Mouse (Mus musculus): ENCODE data around the gene Olfr522. TPM values are rescaled to one million over a fixed set of nuclear protein-coding genes. Genes with fewer than 3 reads are reported as not detected.

The Olfr522 gene
- total and polyA plus RNA-seq, 3 experiments = not detected

- Histone ChIP-seq H3K4me3 (replicated peaks in 1 of 3; ENCODE audit: low read depth in 2 of 3, low read length in 2 of 3, poor library complexity in 1 of 3) (no peak overlapping the region), H3K4me2 (ENCODE audit: insufficient read depth, low read depth, poor library complexity, severe bottlenecking) (no peak overlapping the region), H3K79me2 (replicated peaks; ENCODE audit: control insufficient read depth, extremely low read depth, insufficient read depth, poor library complexity, severe bottlenecking) (no peaks in the 10 kb centered on the region), H3K27me3 (replicated peaks) (peaks cover 83% of the 10 kb centered on the region), H3K9me3 (replicated peaks; ENCODE audit: low read length) (no peaks in the 10 kb centered on the region), H3K9ac (ENCODE audit: insufficient read depth, low read depth) (no peak overlapping the region), H3K4me1 (ENCODE audit: control insufficient read depth in 1 of 2, insufficient read depth in 2 of 2) (no peaks in the 10 kb centered on the region), H3K27ac (ENCODE audit: insufficient read depth, low read depth) (no peak overlapping the region), H3K36me3 (replicated peaks in 1 of 2; ENCODE audit: control insufficient read depth in 1 of 2, insufficient read depth in 1 of 2, low read length in 1 of 2) (no peaks in the 10 kb centered on the region)
- in situ Hi-C loops (cut with MboI; ENCODE audit: low pct_ligation_motif_present, low pct_unique_long_range_greater_than_20kb, low sequenced_read_pairs) (loop anchor here (25.0 kb wide), 1 partner anchor 594 kb away; the partner anchor contains the start of gene Syce1), dilution Hi-C loops (cut with MboI; ENCODE audit: extremely low pct_ligation_motif_present, extremely low pct_unique_long_range_greater_than_20kb, low sequenced_read_pairs) (no loop called here)
- no peak for TF ChIP-seq POLR2A (IDR thresholded peaks at IDR 0.05; ENCODE audit: low read depth, low read length)
- TF ChIP-seq POLR2AphosphoS2 (IDR thresholded peaks at IDR 0.05; ENCODE audit: low read depth, low read length) = no peak
- no peak for TF ChIP-seq CHD1 (IDR thresholded peaks at IDR 0.05; ENCODE audit: low read depth, low read length)
- DNase-seq (ENCODE audit: extremely low read depth) = no peak
Observed at GRCm38 (mm10) chr7:140192851-140193250, 28.3 kb upstream of the Olfr522 start.

GRCm38 (mm10) chr7:140192445-140192844 lies 27.9 kb upstream of the Olfr522 start:
- Histone ChIP-seq H3K27ac (ENCODE audit: insufficient read depth, low read depth) (no peak overlapping the region), H3K79me2 (replicated peaks; ENCODE audit: control insufficient read depth, extremely low read depth, insufficient read depth, poor library complexity, severe bottlenecking) (no peaks in the 10 kb centered on the region), H3K4me1 (ENCODE audit: control insufficient read depth in 1 of 2, insufficient read depth in 2 of 2) (no peaks in the 10 kb centered on the region), H3K9me3 (replicated peaks; ENCODE audit: low read length) (no peaks in the 10 kb centered on the region), H3K4me2 (ENCODE audit: insufficient read depth, low read depth, poor library complexity, severe bottlenecking) (no peak overlapping the region), H3K27me3 (replicated peaks) (peaks cover 83% of the 10 kb centered on the region), H3K9ac (ENCODE audit: insufficient read depth, low read depth) (no peak overlapping the region), H3K4me3 (replicated peaks in 1 of 3; ENCODE audit: low read depth in 2 of 3, low read length in 2 of 3, poor library complexity in 1 of 3) (no peak overlapping the region), H3K36me3 (replicated peaks in 1 of 2; ENCODE audit: control insufficient read depth in 1 of 2, insufficient read depth in 1 of 2, low read length in 1 of 2) (no peaks in the 10 kb centered on the region)
- in situ Hi-C loops (cut with MboI; ENCODE audit: low pct_ligation_motif_present, low pct_unique_long_range_greater_than_20kb, low sequenced_read_pairs) = loop anchor here (25.0 kb wide), 1 partner anchor 595 kb away; the partner anchor contains the start of gene Syce1
- TF ChIP-seq RAD21 (IDR thresholded peaks at IDR 0.05; ENCODE audit: low read depth, low read length) (no peak), USF2 (conservative IDR thresholded peaks at IDR 0.05; ENCODE audit: low read depth, low read length) (no peak), E2F4 (IDR thresholded peaks at IDR 0.05; ENCODE audit: insufficient replicate concordance, low read depth, low read length) (no peak)
- DNase-seq (ENCODE audit: extremely low read depth) = no peak
- dilution Hi-C loops (cut with MboI; ENCODE audit: extremely low pct_ligation_motif_present, extremely low pct_unique_long_range_greater_than_20kb, low sequenced_read_pairs) = no loop called here

GRCm38 (mm10) chr7:140190435-140190834 lies 25.9 kb upstream of the Olfr522 start:
- no peak overlapping the region for H3K9ac ChIP-seq (ENCODE audit: insufficient read depth, low read depth)
- dilution Hi-C loops (cut with MboI; ENCODE audit: extremely low pct_ligation_motif_present, extremely low pct_unique_long_range_greater_than_20kb, low sequenced_read_pairs) = no loop called here
- H3K4me3 ChIP-seq (replicated peaks in 1 of 3; ENCODE audit: low read depth in 2 of 3, low read length in 2 of 3, poor library complexity in 1 of 3) = no peak overlapping the region

More at GRCm38 (mm10) chr7:140190435-140190834, 25.9 kb upstream of the Olfr522 start:
- H3K4me1 ChIP-seq (ENCODE audit: control insufficient read depth in 1 of 2, insufficient read depth in 2 of 2) = 0 out of 4 replicates have a peak, but pooled peaks cover 0 to 3% of the 10 kb centered on the region in 2 experiments
- no peak for DNase-seq (ENCODE audit: extremely low read depth)
- in situ Hi-C loops (cut with MboI; ENCODE audit: low pct_ligation_motif_present, low pct_unique_long_range_greater_than_20kb, low sequenced_read_pairs) = loop anchor here (25.0 kb wide), 1 partner anchor 597 kb away; the partner anchor contains the start of gene Syce1
- peaks cover 80% of the 10 kb centered on the region for H3K27me3 ChIP-seq (replicated peaks)
- no peaks in the 10 kb centered on the region for H3K79me2 ChIP-seq (replicated peaks; ENCODE audit: control insufficient read depth, extremely low read depth, insufficient read depth, poor library complexity, severe bottlenecking)
- TF ChIP-seq CTCF (conservative IDR thresholded peaks at IDR 0.05 in 1 of 2, IDR thresholded peaks at IDR 0.05 in 1 of 2; ENCODE audit: low read depth in 2 of 2, low read length in 2 of 2) = no peak
- no peak for TF ChIP-seq UBTF (IDR thresholded peaks at IDR 0.05; ENCODE audit: low read depth, low read length)
- no peak for TF ChIP-seq CHD2 (IDR thresholded peaks at IDR 0.05; ENCODE audit: low read length)
- TF ChIP-seq MEF2A (IDR thresholded peaks at IDR 0.05; ENCODE audit: borderline replicate concordance, low read depth, low read length) = no peak
- TF ChIP-seq ZMIZ1 (IDR thresholded peaks at IDR 0.05; ENCODE audit: low read depth, low read length) = no peak
- no peak for TF ChIP-seq ZNF384 (IDR thresholded peaks at IDR 0.05; ENCODE audit: low read depth, low read length)
- no peak for TF ChIP-seq JUND (conservative IDR thresholded peaks at IDR 0.05; ENCODE audit: low read depth, low read length)
- no peak for TF ChIP-seq ELF1 (IDR thresholded peaks at IDR 0.05; ENCODE audit: low read depth, low read length)
- TF ChIP-seq MAX (IDR thresholded peaks at IDR 0.05; ENCODE audit: low read length) = no peak
- TF ChIP-seq MXI1 (IDR thresholded peaks at IDR 0.05; ENCODE audit: low read depth, low read length) = no peak
- TF ChIP-seq POLR2AphosphoS2 (IDR thresholded peaks at IDR 0.05; ENCODE audit: low read depth, low read length) = no peak
- no peak for TF ChIP-seq PAX5 (IDR thresholded peaks at IDR 0.05; ENCODE audit: low read length)
- no peak for TF ChIP-seq SMC3 (IDR thresholded peaks at IDR 0.05; ENCODE audit: low read depth, low read length)
- no peak for TF ChIP-seq MAZ (IDR thresholded peaks at IDR 0.05; ENCODE audit: low read depth, low read length)
- no peak overlapping the region for H3K27ac ChIP-seq (ENCODE audit: insufficient read depth, low read depth)
- H3K36me3 ChIP-seq (replicated peaks in 1 of 2; ENCODE audit: control insufficient read depth in 1 of 2, insufficient read depth in 1 of 2, low read length in 1 of 2) = no peaks in the 10 kb centered on the region
- H3K4me2 ChIP-seq (ENCODE audit: insufficient read depth, low read depth, poor library complexity, severe bottlenecking) = no peak overlapping the region
- no peaks in the 10 kb centered on the region for H3K9me3 ChIP-seq (replicated peaks; ENCODE audit: low read length)

Measured in CH12.LX (cell line).